Mouse (Mus musculus): ENCODE data around the gene Ccsap. TPM values are rescaled to one million over a fixed set of nuclear protein-coding genes. Genes with fewer than 3 reads are reported as not detected.
A peak's percentile ranks its signal among the peaks of the same experiment; 100 is the strongest.

Gene Ccsap
- total RNA-seq, 1 experiment = 5.1 TPM

DNA sequence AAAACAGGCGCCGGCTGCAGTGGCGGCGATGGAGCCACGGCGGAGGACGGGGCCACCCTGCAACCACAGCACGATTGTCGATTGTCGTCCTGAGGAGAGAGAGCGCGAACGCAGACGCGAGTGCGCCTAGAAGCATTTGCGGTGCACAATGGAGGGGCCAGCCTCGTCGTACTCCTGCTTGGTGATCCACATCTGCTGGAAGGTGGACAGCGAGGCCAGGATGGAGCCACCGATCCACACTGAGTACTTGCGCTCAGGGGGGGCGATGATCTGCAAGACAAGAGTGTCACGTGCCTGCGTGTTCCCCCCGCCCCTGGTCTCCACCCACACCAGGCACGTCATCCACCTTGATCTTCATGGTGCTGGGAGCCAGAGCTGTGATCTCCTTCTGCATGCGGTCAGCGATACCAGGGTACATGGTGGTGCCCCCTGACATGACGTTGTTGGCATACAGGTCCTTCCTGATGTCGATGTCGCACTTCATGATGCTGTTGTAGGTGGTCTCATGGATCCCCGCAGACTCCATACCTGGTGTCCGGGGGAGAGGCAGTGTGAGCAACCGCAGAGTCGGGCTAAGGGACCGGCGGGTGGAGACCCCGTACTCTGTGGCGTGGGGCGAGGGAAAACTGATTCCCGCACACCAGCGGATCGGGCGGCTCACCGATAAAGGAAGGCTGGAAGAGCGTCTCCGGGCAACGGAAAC lies 32.0 kb upstream of the Ccsap start:
- Histone ChIP-seq H3K4me3 (ENCODE audit: insufficient read depth in 1 of 2, low read depth in 1 of 2, low read length in 2 of 2, poor library complexity in 1 of 2, severe bottlenecking in 1 of 2) (peak overlapping the region; percentile 57 to 68; a peak in 3 of 4 replicates), H3K36me3 (ENCODE audit: control insufficient read depth, insufficient read depth, low read length, poor library complexity, severe bottlenecking) (no peaks in the 10 kb centered on the region), H3K4me1 (ENCODE audit: control insufficient read depth in 2 of 2, insufficient read depth in 2 of 2, low read length in 2 of 2, poor library complexity in 1 of 2) (peaks cover 3 to 12% of the 10 kb centered on the region in 2 experiments; a peak in 3 of 4 replicates), H3K9ac (ENCODE audit: insufficient read depth, low read depth, low read length, poor library complexity, severe bottlenecking) (peak overlapping the region; percentile 46; the same call in 1 of the 2 replicates), H3K27ac (ENCODE audit: insufficient read depth, low read depth, low read length, poor library complexity, severe bottlenecking) (peak overlapping the region; percentile 19; the same call in 1 of the 2 replicates), H3K9me3 (ENCODE audit: control insufficient read depth, insufficient read depth, low read depth, low read length) (no peaks in the 10 kb centered on the region)
- TF ChIP-seq MAFK (IDR thresholded peaks at IDR 0.05; ENCODE audit: insufficient read depth, low read depth, low read length) (no peak), HCFC1 (IDR thresholded peaks at IDR 0.05; ENCODE audit: borderline replicate concordance, insufficient read depth, low read length) (no peak), ZNF384 (IDR thresholded peaks at IDR 0.05; ENCODE audit: low read depth, low read length) (no peak), CHD2 (IDR thresholded peaks at IDR 0.05; ENCODE audit: low read depth, low read length) (no peak), ZC3H11A (IDR thresholded peaks at IDR 0.05; ENCODE audit: borderline replicate concordance, low read depth, low read length) (no peak)
- in situ Hi-C loops (cut with MboI; ENCODE audit: low sequenced_read_pairs in 2 of 2, unreplicated experiment in 2 of 2) = no loop called here
- no peak for DNase-seq (ENCODE audit: low read depth, low spot score)

DNA sequence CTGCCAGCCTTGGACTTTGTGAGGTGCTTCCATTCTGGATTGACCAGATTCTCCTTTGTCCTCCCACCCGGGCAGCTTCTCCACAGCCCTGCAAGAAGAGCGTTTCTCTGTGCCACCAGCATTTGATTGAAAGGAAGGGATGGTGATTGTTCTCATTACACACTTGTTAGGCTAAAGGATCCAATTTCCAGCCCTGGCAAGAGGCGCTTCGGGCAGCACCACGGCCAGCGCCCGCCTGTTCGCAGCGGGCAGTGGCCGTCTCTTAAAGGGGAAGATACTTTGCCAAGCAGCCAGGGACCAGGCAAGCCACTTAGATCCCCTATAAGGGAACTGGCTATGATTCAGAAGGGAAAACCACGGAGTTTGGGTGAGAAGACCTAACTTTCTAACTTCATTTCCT lies 31.3 kb upstream of the Ccsap start:
- H3K36me3 ChIP-seq (ENCODE audit: control insufficient read depth, insufficient read depth, low read length, poor library complexity, severe bottlenecking) = no peaks in the 10 kb centered on the region
- TF ChIP-seq CHD2 (IDR thresholded peaks at IDR 0.05; ENCODE audit: low read depth, low read length) (no peak), HCFC1 (IDR thresholded peaks at IDR 0.05; ENCODE audit: borderline replicate concordance, insufficient read depth, low read length) (no peak), ZNF384 (IDR thresholded peaks at IDR 0.05; ENCODE audit: low read depth, low read length) (no peak), ZC3H11A (IDR thresholded peaks at IDR 0.05; ENCODE audit: borderline replicate concordance, low read depth, low read length) (no peak), MAFK (IDR thresholded peaks at IDR 0.05; ENCODE audit: insufficient read depth, low read depth, low read length) (no peak)
- DNase-seq (ENCODE audit: low read depth, low spot score) = peak; percentile 21
- in situ Hi-C loops (cut with MboI; ENCODE audit: low sequenced_read_pairs in 2 of 2, unreplicated experiment in 2 of 2) = no loop called here
- no peak overlapping the region for H3K27ac ChIP-seq (ENCODE audit: insufficient read depth, low read depth, low read length, poor library complexity, severe bottlenecking)
- peaks cover 3 to 12% of the 10 kb centered on the region in 2 experiments; a peak in 3 of 4 replicates for H3K4me1 ChIP-seq (ENCODE audit: control insufficient read depth in 2 of 2, insufficient read depth in 2 of 2, low read length in 2 of 2, poor library complexity in 1 of 2)
- H3K4me3 ChIP-seq (ENCODE audit: insufficient read depth in 1 of 2, low read depth in 1 of 2, low read length in 2 of 2, poor library complexity in 1 of 2, severe bottlenecking in 1 of 2) = peak overlapping the region; percentile 57 to 68; a peak in 2 of 4 replicates
- H3K9ac ChIP-seq (ENCODE audit: insufficient read depth, low read depth, low read length, poor library complexity, severe bottlenecking) = no peak overlapping the region
- H3K9me3 ChIP-seq (ENCODE audit: control insufficient read depth, insufficient read depth, low read depth, low read length) = no peaks in the 10 kb centered on the region

DNA sequence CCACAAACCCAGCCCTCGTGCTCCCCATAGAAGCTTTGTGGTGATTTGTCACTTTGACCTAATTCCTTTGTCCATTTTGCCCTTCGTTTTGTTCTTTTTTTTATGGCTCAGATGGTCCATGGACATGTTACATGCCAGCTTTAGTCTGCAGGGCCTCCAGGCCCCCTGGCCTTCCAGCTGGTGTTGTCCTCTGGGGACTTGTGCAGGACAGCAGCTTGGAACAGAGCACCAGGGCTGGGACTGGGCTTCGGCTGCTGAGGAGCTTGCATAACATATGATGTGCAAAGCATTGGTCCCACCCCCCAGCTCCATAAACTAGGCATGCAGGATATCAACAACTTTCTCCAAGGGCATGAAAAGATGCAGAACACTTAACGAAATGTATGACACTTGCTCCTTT lies 29.8 kb upstream of the Ccsap start:
- H3K27ac ChIP-seq (ENCODE audit: insufficient read depth, low read depth, low read length, poor library complexity, severe bottlenecking) = no peak overlapping the region
- H3K4me3 ChIP-seq (ENCODE audit: insufficient read depth in 1 of 2, low read depth in 1 of 2, low read length in 2 of 2, poor library complexity in 1 of 2, severe bottlenecking in 1 of 2) = no peak overlapping the region
- H3K4me1 ChIP-seq (ENCODE audit: control insufficient read depth in 2 of 2, insufficient read depth in 2 of 2, low read length in 2 of 2, poor library complexity in 1 of 2) = peaks cover 6 to 13% of the 10 kb centered on the region in 2 experiments; a peak in 3 of 4 replicates
- TF ChIP-seq HCFC1 (IDR thresholded peaks at IDR 0.05; ENCODE audit: borderline replicate concordance, insufficient read depth, low read length) (no peak), ZNF384 (IDR thresholded peaks at IDR 0.05; ENCODE audit: low read depth, low read length) (no peak), ZC3H11A (IDR thresholded peaks at IDR 0.05; ENCODE audit: borderline replicate concordance, low read depth, low read length) (no peak), MAFK (IDR thresholded peaks at IDR 0.05; ENCODE audit: insufficient read depth, low read depth, low read length) (no peak), CHD2 (IDR thresholded peaks at IDR 0.05; ENCODE audit: low read depth, low read length) (no peak)
- DNase-seq (ENCODE audit: low read depth, low spot score) = no peak
- in situ Hi-C loops (cut with MboI; ENCODE audit: low sequenced_read_pairs in 2 of 2, unreplicated experiment in 2 of 2) = no loop called here
- H3K36me3 ChIP-seq (ENCODE audit: control insufficient read depth, insufficient read depth, low read length, poor library complexity, severe bottlenecking) = no peaks in the 10 kb centered on the region
- no peak overlapping the region for H3K9ac ChIP-seq (ENCODE audit: insufficient read depth, low read depth, low read length, poor library complexity, severe bottlenecking)
- no peaks in the 10 kb centered on the region for H3K9me3 ChIP-seq (ENCODE audit: control insufficient read depth, insufficient read depth, low read depth, low read length)

DNA sequence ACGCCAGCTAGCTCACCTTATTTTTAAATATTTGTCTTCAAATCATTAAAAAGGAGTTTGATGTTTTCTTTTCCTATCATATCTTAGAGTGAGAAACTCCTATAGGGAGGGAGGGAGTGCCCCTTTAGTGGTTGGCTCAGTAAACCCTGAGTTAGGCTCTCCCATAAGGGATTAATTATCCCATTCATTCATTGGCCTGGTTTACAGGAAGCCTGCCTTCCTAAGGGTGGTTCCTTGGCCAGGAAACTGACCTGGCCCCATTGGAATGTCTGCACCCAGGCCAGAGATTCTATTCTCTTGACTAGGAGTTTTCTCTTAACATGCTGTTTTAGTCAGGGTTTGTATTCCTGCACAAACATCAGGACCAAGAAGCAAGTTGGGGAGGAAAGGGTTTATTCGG lies 27.9 kb upstream of the Ccsap start:
- in situ Hi-C loops (cut with MboI; ENCODE audit: low sequenced_read_pairs in 2 of 2, unreplicated experiment in 2 of 2) = no loop called here
- Histone ChIP-seq H3K9ac (ENCODE audit: insufficient read depth, low read depth, low read length, poor library complexity, severe bottlenecking) (no peak overlapping the region), H3K36me3 (ENCODE audit: control insufficient read depth, insufficient read depth, low read length, poor library complexity, severe bottlenecking) (no peaks in the 10 kb centered on the region), H3K4me1 (ENCODE audit: control insufficient read depth in 2 of 2, insufficient read depth in 2 of 2, low read length in 2 of 2, poor library complexity in 1 of 2) (peaks cover 6 to 13% of the 10 kb centered on the region in 2 experiments; a peak in 3 of 4 replicates), H3K4me3 (ENCODE audit: insufficient read depth in 1 of 2, low read depth in 1 of 2, low read length in 2 of 2, poor library complexity in 1 of 2, severe bottlenecking in 1 of 2) (no peak overlapping the region), H3K27ac (ENCODE audit: insufficient read depth, low read depth, low read length, poor library complexity, severe bottlenecking) (no peak overlapping the region), H3K9me3 (ENCODE audit: control insufficient read depth, insufficient read depth, low read depth, low read length) (no peaks in the 10 kb centered on the region)
- no peak for DNase-seq (ENCODE audit: low read depth, low spot score)
- TF ChIP-seq CHD2 (IDR thresholded peaks at IDR 0.05; ENCODE audit: low read depth, low read length) (no peak), MAFK (IDR thresholded peaks at IDR 0.05; ENCODE audit: insufficient read depth, low read depth, low read length) (no peak), HCFC1 (IDR thresholded peaks at IDR 0.05; ENCODE audit: borderline replicate concordance, insufficient read depth, low read length) (no peak), ZNF384 (IDR thresholded peaks at IDR 0.05; ENCODE audit: low read depth, low read length) (no peak), ZC3H11A (IDR thresholded peaks at IDR 0.05; ENCODE audit: borderline replicate concordance, low read depth, low read length) (no peak)
